Mouse (Mus musculus) stomach, embryonic 16.5 days (tissue): ENCODE results near the gene Tbc1d23. TPM values are rescaled to one million over a fixed set of nuclear protein-coding genes. Genes with fewer than 3 reads are reported as not detected.
"Not testable (repeated sequence)": the region's sequence is repeated elsewhere in the genome, so short reads cannot be mapped to it uniquely, and the experiment has no call there.

Source experiments
- ATAC-seq: fragments of 200-750 bp; cut with Nextera tagmentation; 2 replicates; pipeline ENCODE4 v1.8.0; 2017; ENCODE audit warnings: moderate number of reproducible peaks, moderate TSS enrichment; ENCODE audit not compliant: insufficient read depth, low FRiP score
- H3K27ac ChIP-seq: fragments of 300-500 bp; sonication (generic); 2 replicates; pipeline ENCODE4 v1.5.1; 2014; ENCODE audit warnings: low read length
- H3K27me3 ChIP-seq: fragments of 300-500 bp; sonication (generic); 2 replicates; pipeline ENCODE4 v1.6.1; 2014; ENCODE audit warnings: low read length, control low read depth, mixed read lengths; ENCODE audit not compliant: control insufficient read depth, insufficient read depth
- H3K36me3 ChIP-seq: fragments of 300-500 bp; sonication (generic); 2 replicates; pipeline ENCODE4 v1.6.1; 2014; ENCODE audit warnings: low read length; ENCODE audit not compliant: control insufficient read depth, insufficient read depth
- H3K4me1 ChIP-seq: fragments of 300-500 bp; sonication (generic); 2 replicates; pipeline ENCODE4 v1.6.1; 2014; ENCODE audit warnings: low read length, control low read depth, mixed read lengths; ENCODE audit not compliant: control insufficient read depth, insufficient read depth
- H3K4me2 ChIP-seq: fragments of 300-500 bp; sonication (generic); 2 replicates; pipeline ENCODE4 v1.6.1; 2014; ENCODE audit warnings: low read depth, low read length, mixed read lengths
- H3K4me3 ChIP-seq: fragments of 300-500 bp; sonication (generic); replicated peaks from 2 replicates; pipeline ENCODE4 v1.5.1; 2014; ENCODE audit warnings: mild to moderate bottlenecking, low read length
- H3K9ac ChIP-seq: fragments of 300-500 bp; sonication (generic); 2 replicates; pipeline ENCODE4 v1.6.1; 2014; ENCODE audit warnings: low read length
- H3K9me3 ChIP-seq: fragments of 300-500 bp; sonication (generic); replicated peaks from 2 replicates; pipeline ENCODE4 v1.6.1; 2016; ENCODE audit warnings: low read length, control low read depth; ENCODE audit not compliant: control insufficient read depth
- WGBS: fragments of 180-500 bp; shearing (Covaris S2); extraction: QIAGEN DNeasy Blood & Tissue Kit; methylation state at CpG from one replicate; pipeline ENCODE4 v1.1.7; 2014; 5-methylcytosine and 5-hydroxymethylcytosine counted together
- polyA plus RNA-seq: library from polyadenylated mRNA; unstranded; fragments of >200 nt; fragmentation: Nextera tagmentation; extraction: Ambion mirVana; gene quantifications from 2 replicates; pipeline ENCODE4 v1.2.1, GENCODE M21; 2015

The Tbc1d23 gene
- polyA plus RNA-seq, 1 experiment from 2014 or later: 27.9 TPM

- Histone ChIP-seq H3K9me3 (no peaks in the 10 kb centered on the region), H3K4me3 (no peak overlapping the region), H3K4me1 (no peaks in the 10 kb centered on the region), H3K27ac (no peak overlapping the region), H3K27me3 (no peaks in the 10 kb centered on the region), H3K4me2 (no peak overlapping the region), H3K36me3 (peaks cover 13% of the 10 kb centered on the region; the same call in 1 of the 2 replicates), H3K9ac (no peak overlapping the region)
- no peak for ATAC-seq
- WGBS: 73% methylated on average over 2 of the region's 2 CpGs
These were observed 55.6 kb downstream of the Tbc1d23 start for GRCm38 (mm10) chr16:57175751-57176150.

GRCm38 (mm10) chr16:57174480-57174879 lies 56.8 kb downstream of the Tbc1d23 start:
- not testable (repeated sequence) for H3K9me3 ChIP-seq, H3K4me1 ChIP-seq, H3K9ac ChIP-seq, H3K27me3 ChIP-seq, ATAC-seq, H3K4me3 ChIP-seq, H3K4me2 ChIP-seq, H3K27ac ChIP-seq
- H3K36me3 ChIP-seq: peaks cover 13% of the 10 kb centered on the region; the same call in 1 of the 2 replicates

- Histone ChIP-seq H3K4me2 (no peak overlapping the region), H3K4me3 (no peak overlapping the region), H3K4me1 (peaks cover 3% of the 10 kb centered on the region; the same call in 1 of the 2 replicates), H3K9ac (no peak overlapping the region), H3K36me3 (peaks cover 8% of the 10 kb centered on the region; the same call in 1 of the 2 replicates), H3K27ac (no peak overlapping the region), H3K9me3 (no peaks in the 10 kb centered on the region), H3K27me3 (no peaks in the 10 kb centered on the region)
- ATAC-seq: no peak
- WGBS: 85% methylated on average over 6 of the region's 6 CpGs
These were observed 59.7 kb downstream of the Tbc1d23 start for GRCm38 (mm10) chr16:57171570-57171969.

GRCm38 (mm10) chr16:57171161-57171560 lies 60.1 kb downstream of the Tbc1d23 start:
- no peak for ATAC-seq
- WGBS: 91% methylated on average over 8 of the region's 8 CpGs
- Histone ChIP-seq H3K4me1 (peaks cover 3% of the 10 kb centered on the region; the same call in 1 of the 2 replicates), H3K4me2 (no peak overlapping the region), H3K27ac (no peak overlapping the region), H3K9me3 (no peaks in the 10 kb centered on the region), H3K4me3 (no peak overlapping the region), H3K9ac (no peak overlapping the region), H3K36me3 (peaks cover 8% of the 10 kb centered on the region; the same call in 1 of the 2 replicates), H3K27me3 (no peaks in the 10 kb centered on the region)

- H3K27ac ChIP-seq: no peak overlapping the region
- H3K27me3 ChIP-seq: no peaks in the 10 kb centered on the region
- WGBS: 73% methylated on average over 4 of the region's 4 CpGs
- H3K4me1 ChIP-seq: peaks cover 7% of the 10 kb centered on the region; the same call in 1 of the 2 replicates
- H3K9me3 ChIP-seq: no peaks in the 10 kb centered on the region
- peaks cover 8% of the 10 kb centered on the region; the same call in 1 of the 2 replicates for H3K36me3 ChIP-seq
- no peak for ATAC-seq
- no peak overlapping the region for H3K9ac ChIP-seq
- no peak overlapping the region for H3K4me3 ChIP-seq
- H3K4me2 ChIP-seq: no peak overlapping the region
These were observed 63.1 kb downstream of the Tbc1d23 start for GRCm38 (mm10) chr16:57168236-57168635.

- 14% methylated on average over 5 of the region's 5 CpGs for WGBS
- Histone ChIP-seq H3K27me3 (no peaks in the 10 kb centered on the region), H3K9ac (peak overlapping the region; percentile 91), H3K27ac (peak overlapping the region; percentile 89), H3K9me3 (no peaks in the 10 kb centered on the region), H3K36me3 (peaks cover 8% of the 10 kb centered on the region; the same call in 1 of the 2 replicates), H3K4me2 (peak overlapping the region; percentile 63), H3K4me1 (peaks cover 7% of the 10 kb centered on the region; the same call in 1 of the 2 replicates), H3K4me3 (peak overlapping the region; percentile 92)
- ATAC-seq: peak; percentile 33; the same call in 1 of the 2 replicates
These were observed 63.8 kb downstream of the Tbc1d23 start for GRCm38 (mm10) chr16:57167514-57167912.

GRCm38 (mm10) chr16:57166611-57167513 lies 64.4 kb downstream of the Tbc1d23 start, which contains the start of gene Nit2:
Gene Nit2 (minus strand): TSS chr16:57167341.
- Histone ChIP-seq H3K36me3 (peaks cover 8% of the 10 kb centered on the region; the same call in 1 of the 2 replicates), H3K27ac (peak within 1 kb of the TSS; percentile 89), H3K4me1 (peaks cover 7% of the 10 kb centered on the region; the same call in 1 of the 2 replicates), H3K4me3 (peak within 1 kb of the TSS; percentile 92), H3K9me3 (no peaks in the 10 kb centered on the region), H3K9ac (peak within 1 kb of the TSS; percentile 91), H3K4me2 (peak within 1 kb of the TSS; percentile 63), H3K27me3 (no peaks in the 10 kb centered on the region)
- under 1% methylated on average over 58 of the region's 58 CpGs for WGBS
- ATAC-seq: peak; percentile 98

- Histone ChIP-seq H3K4me2 (peak overlapping the region; percentile 63), H3K4me3 (peak overlapping the region; percentile 92), H3K27ac (no peak overlapping the region), H3K36me3 (peaks cover 2% of the 10 kb centered on the region; the same call in 1 of the 2 replicates), H3K9ac (no peak overlapping the region), H3K27me3 (no peaks in the 10 kb centered on the region), H3K9me3 (no peaks in the 10 kb centered on the region), H3K4me1 (peaks cover 7% of the 10 kb centered on the region; the same call in 1 of the 2 replicates)
- 77% methylated on average over 6 of the region's 6 CpGs for WGBS
- no peak for ATAC-seq
These were observed 65.2 kb downstream of the Tbc1d23 start for GRCm38 (mm10) chr16:57166086-57166485.

- no peak for ATAC-seq
- Histone ChIP-seq H3K36me3 (no peaks in the 10 kb centered on the region), H3K4me1 (peaks cover 7% of the 10 kb centered on the region; the same call in 1 of the 2 replicates), H3K27me3 (no peaks in the 10 kb centered on the region), H3K9me3 (no peaks in the 10 kb centered on the region), H3K4me2 (no peak overlapping the region), H3K27ac (no peak overlapping the region), H3K9ac (no peak overlapping the region), H3K4me3 (no peak overlapping the region)
- WGBS: 90% methylated on average over 5 of the region's 5 CpGs
These were observed 66.1 kb downstream of the Tbc1d23 start for GRCm38 (mm10) chr16:57165157-57165556.
